Mouse (Mus musculus) stomach, postnatal 0 days (tissue): Measurements from ENCODE around the gene Tcf23.

Experiments used
- CTCF ChIP-seq: IDR thresholded peaks from 2 replicates; pipeline ENCODE4 v1.5.1; 2016; ENCODE audit warnings: antibody characterized with exemption, low read depth, mild to moderate bottlenecking, moderate library complexity
- EP300 ChIP-seq: optimal IDR thresholded peaks from 2 replicates; pipeline ENCODE3; 2016; ENCODE audit warnings: antibody characterized with exemption

GRCm38 (mm10) chr5:30999324-30999723 lies 30.9 kb downstream of the Tcf23 start:
- no peak for TF ChIP-seq CTCF
- TF ChIP-seq EP300, result no peak
